Mouse (Mus musculus): ENCODE results near the gene Nr2f2.

The Nr2f2 gene

DNA sequence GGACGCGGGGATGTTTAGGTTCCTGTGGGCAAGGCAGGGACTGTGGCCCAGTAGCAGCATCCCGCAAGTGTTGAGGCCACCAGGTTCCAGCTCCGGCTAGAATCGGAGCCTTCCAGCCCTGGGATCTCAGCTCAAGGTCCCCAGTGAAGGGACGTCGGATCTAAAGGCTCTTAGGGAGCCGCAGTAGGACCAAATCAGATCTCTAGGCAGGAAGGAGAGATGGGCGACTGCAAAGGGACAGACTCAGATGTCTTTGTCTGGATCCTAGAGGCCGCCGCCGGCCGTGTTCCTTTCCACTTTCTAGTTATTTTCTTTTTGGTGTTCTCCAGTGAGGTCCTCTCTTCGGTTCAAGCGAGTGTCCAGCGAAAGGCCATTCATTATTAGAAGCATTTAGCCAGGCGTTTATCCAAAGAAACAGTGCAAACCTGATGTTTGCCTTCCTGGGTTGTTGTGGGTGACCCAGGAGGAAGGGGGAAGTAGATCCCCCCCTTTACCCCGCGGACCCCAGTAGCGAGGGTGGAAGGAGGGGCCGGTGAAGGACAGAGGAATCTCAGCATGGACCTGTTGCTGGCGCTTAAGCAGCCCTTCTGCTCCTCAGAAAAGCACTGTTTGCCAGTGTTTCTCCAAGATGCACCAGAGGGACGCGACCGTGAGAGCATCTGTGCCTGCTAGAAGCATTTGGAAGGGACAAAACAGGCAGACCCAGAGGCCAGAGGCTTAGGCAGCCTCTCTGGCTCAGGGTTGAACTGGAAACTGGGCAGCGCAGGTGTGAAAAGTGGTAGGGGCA is 34.3 kb downstream of the Nr2f2 start:
- DNase-seq (ENCODE audit: low read depth), result no peak

DNA sequence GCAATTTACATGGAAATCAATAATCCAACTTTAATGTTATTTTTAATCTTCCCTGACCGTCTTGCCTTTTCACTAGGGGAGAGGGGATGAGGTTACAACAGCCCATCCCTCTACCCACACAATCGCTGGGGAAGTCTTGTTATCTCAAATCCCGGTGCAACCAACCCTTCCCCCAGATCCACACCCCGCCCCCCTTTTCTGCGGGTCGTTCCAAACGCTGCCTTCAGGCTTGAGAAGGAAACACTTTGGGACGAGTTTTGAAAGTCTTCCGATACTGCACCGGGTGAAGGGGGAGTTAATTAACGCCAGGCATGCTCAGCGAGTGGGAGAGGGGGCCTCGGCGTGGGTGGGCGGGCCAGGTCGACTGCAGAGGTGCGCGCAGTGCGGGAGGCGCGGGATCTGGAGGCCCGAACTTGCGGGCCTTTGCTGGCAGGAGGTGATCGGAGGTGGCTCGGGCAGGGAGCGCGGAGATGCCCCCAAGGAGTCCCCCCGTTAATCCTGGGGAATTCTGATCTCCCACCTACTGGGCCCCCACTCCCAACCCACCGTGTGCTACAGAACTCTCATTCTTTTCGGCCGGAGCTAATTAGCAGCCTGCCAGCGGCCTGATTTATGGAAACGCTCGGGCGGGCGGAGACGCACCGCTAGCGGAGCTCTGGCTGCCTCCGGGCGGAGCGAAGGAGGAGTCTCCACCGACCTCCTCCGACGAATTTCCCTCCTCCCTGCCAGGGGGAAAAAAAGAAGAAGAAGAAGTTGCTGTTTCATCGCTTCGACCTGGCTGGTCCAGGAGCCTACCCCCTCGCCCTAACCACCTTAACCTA is 35.1 kb downstream of the Nr2f2 start:
- DNase-seq (ENCODE audit: low read depth), result no peak

DNA sequence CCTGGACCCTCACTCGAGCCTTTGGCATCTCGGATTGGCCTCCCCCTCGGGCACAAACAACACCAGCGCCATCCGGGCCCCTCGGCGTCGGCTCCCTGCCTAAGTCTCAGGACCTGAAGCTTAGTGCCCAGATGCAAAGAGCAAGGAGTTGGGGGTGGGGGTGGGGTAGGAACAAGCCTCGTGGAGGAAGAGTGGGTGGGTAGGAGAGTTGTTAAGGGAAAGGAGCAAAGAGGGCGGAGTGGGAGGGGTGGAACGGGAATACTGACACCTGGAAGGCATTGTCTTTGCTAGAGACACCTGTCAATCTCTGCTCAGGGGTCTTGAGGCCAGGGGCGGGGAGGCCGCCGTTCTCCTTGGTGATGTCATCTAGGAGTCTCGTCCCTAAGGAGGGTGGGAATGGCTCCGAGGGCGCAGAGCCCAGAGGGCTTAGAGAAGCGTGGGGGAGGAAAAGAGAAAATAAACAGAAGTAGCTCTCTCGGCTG is 35.7 kb downstream of the Nr2f2 start:
- no peak for DNase-seq (ENCODE audit: low read depth)

DNA sequence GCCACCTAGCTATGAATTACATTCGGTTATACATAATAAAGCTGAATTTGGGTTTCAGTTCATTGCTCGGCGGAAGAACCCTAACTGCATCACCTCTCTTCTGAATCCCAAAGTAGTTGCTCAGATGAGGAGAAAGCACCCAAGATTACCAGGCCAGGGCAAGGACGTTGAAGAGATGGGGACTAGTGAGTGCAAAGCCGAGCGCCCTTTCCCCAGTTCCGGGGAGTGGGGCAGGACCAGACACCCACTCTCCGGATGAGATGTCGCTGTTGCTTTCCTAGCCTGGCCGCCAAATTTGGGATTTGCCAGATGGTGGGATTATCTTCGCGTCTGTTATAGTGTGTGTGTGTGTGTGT is 36.4 kb downstream of the Nr2f2 start:
- DNase-seq (ENCODE audit: low read depth), result no peak

DNA sequence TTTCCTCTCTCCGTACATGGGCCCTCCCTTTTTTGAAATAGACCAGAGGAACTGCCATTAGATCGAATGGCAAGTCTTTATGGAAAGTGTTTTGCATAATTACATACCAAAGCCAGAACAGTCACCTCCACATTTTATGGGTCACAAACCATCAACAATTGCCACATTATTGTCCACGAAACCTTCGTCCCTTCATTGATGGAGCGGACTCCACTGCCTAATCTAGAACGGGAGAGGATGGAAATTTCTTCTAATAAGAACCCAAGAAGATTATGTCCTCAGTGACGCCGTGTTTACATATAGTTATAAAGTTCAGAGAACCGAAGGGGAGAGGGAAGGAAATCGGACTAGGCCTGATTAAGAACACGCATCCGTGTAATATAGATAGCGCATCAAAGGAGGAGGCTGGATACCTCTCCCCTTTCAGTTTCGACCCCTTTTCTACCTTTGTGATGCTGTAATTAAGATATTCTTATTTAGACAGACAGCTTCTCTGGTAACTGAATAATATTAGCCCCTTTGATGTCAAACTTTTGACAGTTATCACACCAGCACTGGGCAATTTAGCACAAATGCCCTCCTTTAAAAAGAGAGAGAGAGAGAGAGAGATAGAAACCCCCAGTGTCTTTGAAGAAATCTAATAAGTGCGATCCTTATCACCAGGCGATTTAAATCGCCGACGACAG is 36.9 kb downstream of the Nr2f2 start:
- no peak for DNase-seq (ENCODE audit: low read depth)

DNA sequence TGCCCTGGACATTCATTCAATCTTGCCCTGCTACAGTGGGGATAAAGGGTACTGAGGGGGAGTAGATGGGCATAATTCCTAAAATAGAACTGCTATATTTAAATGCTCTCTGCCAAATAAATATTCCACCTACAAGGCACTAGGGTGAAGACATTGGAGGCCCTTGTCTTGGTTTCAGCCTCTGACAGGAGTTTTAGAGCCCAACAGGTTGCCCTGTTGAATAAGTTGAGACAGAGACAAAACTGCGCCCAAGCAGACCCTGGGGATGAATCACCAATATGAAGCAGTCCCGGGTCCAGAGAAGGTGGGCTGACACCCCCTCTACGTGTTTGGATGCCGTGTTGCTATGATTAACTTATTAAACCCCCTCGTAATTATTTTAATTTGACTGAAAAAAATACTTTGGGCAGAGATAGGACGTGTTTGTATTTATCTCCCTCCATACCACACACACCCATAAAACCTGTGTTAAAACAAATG is 37.5 kb downstream of the Nr2f2 start:
- DNase-seq (ENCODE audit: low read depth), result no peak

DNA sequence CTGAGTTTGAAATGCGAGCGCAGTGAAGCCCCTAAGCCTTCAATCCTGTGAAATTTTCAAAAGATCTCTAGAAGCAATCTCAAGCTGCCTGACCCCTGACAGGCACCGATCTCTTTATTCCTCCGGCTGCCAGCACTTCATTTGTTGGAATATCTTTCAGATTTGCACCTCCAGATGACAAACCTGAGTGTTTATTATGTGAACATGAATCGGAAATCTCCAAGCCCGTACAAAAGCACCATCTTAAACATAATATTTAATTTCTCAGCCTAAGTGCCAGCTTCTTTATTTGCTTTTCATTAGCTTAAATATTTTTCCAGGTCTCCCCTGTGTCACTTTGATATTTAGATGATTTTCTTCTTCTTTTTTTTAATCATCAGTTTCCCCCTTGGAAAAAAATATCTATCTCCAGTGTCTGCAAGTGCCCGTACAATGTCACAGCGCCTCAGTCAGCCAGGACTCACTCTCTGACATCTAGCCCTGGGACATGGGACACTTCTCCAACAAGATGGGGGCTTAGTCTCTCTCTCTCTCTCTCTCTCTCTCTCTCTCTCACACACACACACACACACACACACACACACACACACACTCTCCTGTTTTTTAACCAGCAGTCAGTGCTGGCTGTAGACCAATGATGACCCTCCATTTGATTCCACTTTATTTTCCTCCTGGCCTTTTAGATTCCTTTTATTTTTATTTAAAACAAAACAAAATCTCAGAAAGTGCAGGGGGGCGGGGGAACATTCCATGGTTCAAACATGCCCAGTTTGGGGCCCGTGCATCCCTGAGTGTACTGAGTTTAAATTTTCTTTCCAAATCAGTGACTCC is 38.1 kb downstream of the Nr2f2 start:
- DNase-seq (ENCODE audit: low read depth), result no peak

DNA sequence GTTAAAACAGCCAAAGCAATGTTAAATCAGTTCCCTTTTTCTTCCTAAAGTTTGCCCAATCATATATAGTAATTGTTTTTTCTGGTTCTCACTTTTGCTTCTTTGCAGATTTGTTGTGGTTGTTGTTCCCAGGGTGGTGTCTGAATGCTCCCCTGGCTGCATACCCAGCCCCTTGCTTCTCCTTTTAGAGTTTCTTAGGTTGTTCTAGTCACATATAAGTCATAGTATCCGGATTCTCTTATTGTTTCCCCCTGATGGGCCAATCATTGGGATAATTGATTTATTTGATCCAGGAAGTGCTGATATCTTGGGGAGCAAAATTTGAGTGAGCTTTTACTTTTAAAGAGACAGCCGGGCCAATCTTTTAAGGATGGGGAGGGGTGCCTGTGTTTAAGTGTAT is 39.3 kb downstream of the Nr2f2 start:
- no peak for DNase-seq (ENCODE audit: low read depth)

DNA sequence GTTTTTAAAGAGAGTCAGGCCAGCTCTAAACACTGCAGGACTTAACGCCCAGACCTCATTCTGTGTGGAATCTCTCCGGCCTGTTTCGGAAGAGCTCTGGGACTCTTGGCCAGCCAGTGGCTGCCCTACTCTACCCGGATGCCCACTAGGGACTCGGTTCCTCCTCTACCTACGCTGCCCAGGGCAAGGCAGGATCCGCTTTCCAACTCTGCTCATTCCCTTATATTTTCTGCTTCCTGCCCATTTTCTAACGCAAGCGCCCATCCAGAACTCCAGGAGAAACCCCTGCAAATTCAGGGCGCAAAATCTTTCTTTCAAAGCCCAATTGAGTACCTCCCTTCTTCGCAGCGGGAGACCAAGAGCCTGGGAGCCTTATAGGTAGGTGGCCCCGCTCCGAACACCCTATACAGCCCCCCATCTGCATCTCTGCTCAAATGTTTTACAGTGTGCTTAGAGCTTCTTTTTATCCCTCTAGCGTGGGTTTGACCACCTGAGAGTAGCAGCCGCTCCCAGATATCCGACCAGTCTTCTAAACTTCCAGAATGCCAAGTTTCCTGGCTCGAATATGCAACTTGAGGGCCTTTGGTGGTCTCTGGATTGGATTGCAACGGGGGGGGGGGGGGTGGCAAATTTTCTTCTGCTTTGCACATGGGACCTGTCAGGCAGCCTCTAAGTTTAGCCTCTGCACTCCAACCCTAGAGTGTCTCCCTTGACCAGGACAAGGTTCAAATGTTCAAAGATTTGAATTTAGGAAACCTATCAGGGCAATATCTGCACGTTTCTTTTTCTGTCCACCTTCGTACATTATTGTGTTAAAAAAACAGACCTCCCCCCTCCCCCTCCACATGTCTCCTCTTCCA is 40.1 kb downstream of the Nr2f2 start:
- no peak for DNase-seq (ENCODE audit: low read depth)

DNA sequence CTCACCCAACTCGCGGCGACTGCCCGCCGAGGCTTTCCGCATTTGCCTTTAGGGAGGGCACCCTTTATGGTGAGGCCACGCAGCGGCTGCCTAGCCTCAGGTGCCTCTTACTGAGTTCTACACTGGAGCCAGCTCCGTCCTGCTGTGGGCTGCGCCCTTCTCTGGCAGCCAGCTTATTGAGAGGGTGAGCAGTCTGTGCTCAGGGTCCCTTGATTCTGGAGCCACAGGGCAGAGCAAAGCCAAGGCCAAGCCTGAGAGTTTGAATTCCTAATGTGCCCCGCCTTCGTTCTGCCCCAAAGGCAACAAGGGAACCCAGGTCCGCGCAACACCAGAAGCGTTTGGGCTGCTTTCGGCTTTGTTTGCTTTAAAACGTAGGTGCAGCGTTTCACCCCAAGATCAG is 41.2 kb downstream of the Nr2f2 start:
- DNase-seq (ENCODE audit: low read depth), result no peak

DNA sequence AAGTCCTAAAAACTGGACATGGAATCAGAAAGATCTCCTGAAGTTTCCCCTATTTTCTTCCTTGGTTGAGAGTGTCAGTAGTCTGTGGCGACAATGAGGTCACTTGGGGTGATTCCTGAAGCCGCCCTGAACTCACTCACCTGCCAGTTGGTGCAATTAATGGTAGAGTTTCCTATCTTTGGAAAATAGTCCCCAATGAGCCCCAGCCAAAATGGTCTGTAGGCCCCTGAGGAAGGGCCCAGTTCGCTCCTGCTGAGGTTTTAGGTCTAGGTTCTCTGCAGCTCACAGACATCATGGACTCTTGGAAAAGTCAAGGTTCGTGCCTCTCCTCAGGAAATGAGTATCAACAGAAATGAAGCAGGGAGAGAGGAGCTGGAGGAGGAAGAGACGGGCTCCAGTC is 42.0 kb downstream of the Nr2f2 start:
- DNase-seq (ENCODE audit: low read depth), result no peak

DNA sequence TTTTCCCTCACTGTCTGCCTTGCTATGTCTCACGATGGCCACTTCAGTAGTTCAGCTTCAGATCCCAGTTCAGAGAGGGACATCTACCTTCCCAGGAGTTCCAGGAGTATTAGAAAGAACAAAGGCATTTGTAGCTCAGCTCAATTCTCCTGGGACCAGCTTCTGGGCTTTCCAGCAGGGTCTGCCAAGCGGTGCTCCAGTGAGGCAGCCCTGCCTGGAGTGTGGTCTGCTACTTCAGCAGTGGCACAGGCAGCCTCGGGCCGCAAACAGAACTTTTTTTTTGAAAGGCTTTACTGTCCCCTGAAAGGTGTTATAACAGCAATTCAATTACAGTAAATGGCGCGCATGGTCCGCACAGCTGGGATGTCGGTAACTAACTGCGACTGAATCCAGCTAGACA is 42.5 kb downstream of the Nr2f2 start:
- DNase-seq (ENCODE audit: low read depth), result no peak

DNA sequence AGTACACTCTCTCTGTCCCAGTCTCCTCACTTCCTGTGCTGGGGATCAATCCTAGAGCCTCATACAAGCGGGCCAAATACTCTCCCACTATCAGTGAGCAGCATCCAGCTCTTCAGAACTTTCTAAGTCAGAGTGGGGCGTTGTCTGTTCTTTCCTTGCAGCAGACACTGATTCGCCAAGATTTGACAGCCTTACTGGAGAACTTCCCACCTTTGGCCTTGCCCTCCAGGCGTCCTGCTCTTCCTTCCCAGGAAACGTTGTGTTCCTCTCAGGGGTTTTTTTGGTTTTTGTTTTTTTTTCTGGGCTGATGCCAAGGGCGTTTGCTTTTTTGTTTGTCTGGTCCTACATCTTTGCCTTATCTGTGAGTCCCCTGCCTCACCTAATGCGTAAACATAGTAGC is 60.8 kb downstream of the Nr2f2 start:
- no peak for DNase-seq (ENCODE audit: low read depth)

DNA sequence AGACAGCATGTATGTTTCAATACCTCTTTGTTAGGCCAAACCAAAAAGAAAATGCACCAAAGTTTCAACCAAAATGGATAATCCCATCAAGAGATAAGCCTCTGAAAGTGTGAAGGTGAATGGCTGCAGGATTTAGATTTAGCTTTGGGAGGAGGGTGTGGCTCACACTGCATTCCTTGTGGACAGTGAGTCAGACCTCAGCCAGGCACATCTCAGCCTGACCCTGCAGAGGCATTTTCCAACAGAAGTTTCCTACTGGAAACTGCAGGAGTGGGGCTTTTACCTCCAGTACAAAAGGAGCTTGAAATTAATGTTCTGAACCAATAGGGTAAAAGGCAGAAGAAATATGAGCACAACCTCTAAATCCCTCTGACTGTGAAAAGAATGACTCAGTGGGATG is 62.1 kb downstream of the Nr2f2 start:
- no peak for DNase-seq (ENCODE audit: low read depth)

All from c-Kit-positive CD71-negative TER-119-negative erythroid progenitor cells, embryonic 14.5 days (primary cell).